Mouse (Mus musculus) E14TG2a.4 (cell line): ENCODE results near the gene Rec8.

Source experiments
- CTCF ChIP-seq: conservative IDR thresholded peaks from 2 replicates; pipeline ENCODE4 v1.5.1; 2014; ENCODE audit warnings: low read length
- NANOG ChIP-seq: IDR thresholded peaks from 2 replicates; pipeline ENCODE4 v1.6.1; 2014; ENCODE audit warnings: borderline replicate concordance, low read length, mixed read lengths
- POU5F1 ChIP-seq: IDR thresholded peaks from 2 replicates; pipeline ENCODE4 v1.6.1; 2014; ENCODE audit warnings: low read length, borderline replicate concordance

DNA sequence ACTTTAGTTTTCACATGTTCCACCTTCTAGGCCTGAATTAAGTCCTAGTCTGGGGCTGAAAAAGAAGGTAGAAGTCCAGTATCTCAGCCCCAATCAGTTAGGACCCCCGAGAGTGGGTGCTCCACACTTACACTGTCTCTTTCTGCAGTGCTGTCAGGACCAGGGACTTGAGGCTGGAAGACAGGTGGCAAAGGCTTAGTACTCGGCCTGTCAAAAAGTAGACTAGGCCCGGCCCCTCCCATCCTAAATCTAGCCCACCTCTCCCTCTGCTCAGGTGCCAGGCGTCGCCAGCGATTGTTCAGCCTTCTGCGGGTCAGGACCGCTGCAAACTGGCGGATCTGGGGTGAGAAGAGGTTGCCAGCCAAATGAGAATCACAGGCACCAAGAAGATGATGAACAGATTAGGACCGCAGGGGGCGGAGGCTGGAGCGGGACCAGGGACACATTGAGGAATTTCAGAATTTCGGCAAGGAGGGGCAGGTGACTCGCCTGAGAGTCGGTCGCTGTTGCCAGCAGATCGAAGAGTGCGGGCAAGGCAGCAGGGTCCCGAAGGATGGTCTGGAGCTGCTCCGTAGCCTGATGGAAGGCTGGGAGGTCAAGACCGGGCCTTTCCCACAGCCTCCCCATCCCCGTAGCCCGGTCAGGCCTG lies 17.2 kb downstream of the Rec8 start:
- TF ChIP-seq CTCF (no peak), POU5F1 (no peak), NANOG (no peak)
